Mouse (Mus musculus) hindbrain, embryonic 14.5 days (tissue): Measurements from ENCODE around the gene Bhmt. TPM values are rescaled to one million over a fixed set of nuclear protein-coding genes. Genes with fewer than 3 reads are reported as not detected.

Experiments used
- ATAC-seq: fragments of 200-750 bp; cut with Nextera tagmentation; 2 replicates; pipeline ENCODE4 v1.8.0; 2017; ENCODE audit warnings: moderate number of reproducible peaks, mild to moderate bottlenecking, moderate TSS enrichment, moderate library complexity; ENCODE audit not compliant: low FRiP score
- DNase-seq: peaks from one replicate; pipeline ENCODE4 v3.0.0-alpha.2; 2015; ENCODE audit warnings: low spot score
- H3K27ac ChIP-seq: fragments of 300-500 bp; sonication (generic); 2 replicates; pipeline ENCODE4 v1.5.1; 2014; ENCODE audit warnings: mild to moderate bottlenecking, moderate library complexity
- H3K27me3 ChIP-seq: fragments of 300-500 bp; sonication (generic); 2 replicates; pipeline ENCODE4 v1.6.1; 2014; ENCODE audit warnings: mild to moderate bottlenecking, low read length, mixed read lengths; ENCODE audit not compliant: control insufficient read depth, insufficient read depth
- H3K36me3 ChIP-seq: fragments of 300-500 bp; sonication (generic); replicated peaks from 2 replicates; pipeline ENCODE4 v1.6.1; 2014; ENCODE audit not compliant: control insufficient read depth, insufficient read depth
- H3K4me1 ChIP-seq: fragments of 300-500 bp; sonication (generic); replicated peaks from 2 replicates; pipeline ENCODE4 v1.6.1; 2014; ENCODE audit warnings: antibody characterized with exemption, low read length, mixed read lengths; ENCODE audit not compliant: control insufficient read depth, insufficient read depth
- H3K4me2 ChIP-seq: fragments of 300-500 bp; sonication (generic); replicated peaks from 2 replicates; pipeline ENCODE4 v1.6.1; 2014; ENCODE audit warnings: mild to moderate bottlenecking, moderate library complexity
- H3K4me3 ChIP-seq: fragments of 300-500 bp; sonication (generic); replicated peaks from 2 replicates; pipeline ENCODE4 v1.5.1; 2014; ENCODE audit warnings: mild to moderate bottlenecking, low read length
- H3K9ac ChIP-seq: fragments of 300-500 bp; sonication (generic); 2 replicates; pipeline ENCODE4 v1.6.1; 2014
- H3K9me3 ChIP-seq: fragments of 300-500 bp; sonication (generic); 2 replicates; pipeline ENCODE4 v1.6.1; 2016; ENCODE audit warnings: low read length; ENCODE audit not compliant: control insufficient read depth
- WGBS: fragments of 180-500 bp; shearing (Covaris S2); extraction: QIAGEN DNeasy Blood & Tissue Kit; methylation state at CpG from one replicate; pipeline ENCODE4 v1.1.7; 2014; 5-methylcytosine and 5-hydroxymethylcytosine counted together
- polyA plus RNA-seq: library from polyadenylated mRNA; unstranded; fragments of >200 nt; fragmentation: Nextera tagmentation; extraction: Ambion mirVana; gene quantifications from 2 replicates; pipeline ENCODE4 v1.2.1, GENCODE M21; 2014

Bhmt gene
- polyA plus RNA-seq, 1 experiment from 2014 or later: 1.2 TPM

GRCm38 (mm10) chr13:93580431-93580830 is 57.3 kb downstream of the Bhmt start:
- DNase-seq (no peak), ATAC-seq (no peak)
- H3K9me3 ChIP-seq: no peaks in the 10 kb centered on the region
- no peaks in the 10 kb centered on the region for H3K27me3 ChIP-seq
- no peak overlapping the region for H3K27ac ChIP-seq
- WGBS: 81% methylated on average over 5 of the region's 5 CpGs
- no peak overlapping the region for H3K4me3 ChIP-seq
- H3K4me2 ChIP-seq: no peak overlapping the region
- no peaks in the 10 kb centered on the region for H3K4me1 ChIP-seq
- no peaks in the 10 kb centered on the region for H3K36me3 ChIP-seq
- H3K9ac ChIP-seq: no peak overlapping the region

GRCm38 (mm10) chr13:93569676-93570075 is 68.1 kb downstream of the Bhmt start:
- Histone ChIP-seq H3K27ac (no peak overlapping the region), H3K9ac (no peak overlapping the region), H3K36me3 (no peaks in the 10 kb centered on the region), H3K27me3 (no peaks in the 10 kb centered on the region), H3K4me3 (no peak overlapping the region), H3K4me1 (no peaks in the 10 kb centered on the region), H3K9me3 (no peaks in the 10 kb centered on the region), H3K4me2 (no peak overlapping the region)
- ATAC-seq: no peak
- DNase-seq: no peak
- 68% methylated on average over 4 of the region's 4 CpGs for WGBS

Other genes with a start within 250 kb of the Bhmt start
- 7.8 and 8.6 TPM in 2 replicates for gene Jmy, start 138.2 kb downstream of the Bhmt start, polyA plus RNA-seq
- not detected in 2 replicates for gene Bhmt2, start 36.3 kb upstream of the Bhmt start, polyA plus RNA-seq
- 0.35 and 0.54 TPM in 2 replicates for gene Dmgdh, start 36.5 kb upstream of the Bhmt start, polyA plus RNA-seq
- 10.9 and 12.1 TPM in 2 replicates for gene Arsb, start 133.7 kb upstream of the Bhmt start, polyA plus RNA-seq